Mouse (Mus musculus) liver, adult 2 months (tissue): ENCODE results near the gene Eif3a.

Experiments
- CTCF ChIP-seq: fragments of 200-500 bp; IDR thresholded peaks from 2 replicates; pipeline ENCODE4 v1.5.1; 2011; ENCODE audit warnings: low read depth, low read length, control low read depth
- POLR2A ChIP-seq: fragments of 200-500 bp; IDR thresholded peaks from 2 replicates; pipeline ENCODE4 v1.6.1; 2011; ENCODE audit warnings: low read length, control low read depth; ENCODE audit not compliant: insufficient read depth; ENCODE audit errors: extremely low read depth

GRCm38 (mm10) chr19:60790551-60791161, at the start of gene Eif3a:
- TF ChIP-seq CTCF (no peak), POLR2A (peak; percentile 96)
